Mouse (Mus musculus) embryonic facial prominence, embryonic 12.5 days (tissue): ENCODE data around the gene Trpv4. TPM values are rescaled to one million over a fixed set of nuclear protein-coding genes. Genes with fewer than 3 reads are reported as not detected.

ENCODE experiments used
- ATAC-seq: fragments of 200-750 bp; cut with Nextera tagmentation; 2 replicates; pipeline ENCODE4 v1.8.0; 2017; ENCODE audit not compliant: insufficient number of reproducible peaks, insufficient read depth, low FRiP score, low TSS enrichment
- H3K27ac ChIP-seq: fragments of 300-500 bp; sonication (generic); 2 replicates; pipeline ENCODE4 v1.5.1; 2016; ENCODE audit warnings: mild to moderate bottlenecking
- H3K27me3 ChIP-seq: fragments of 300-500 bp; sonication (generic); 2 replicates; pipeline ENCODE4 v1.6.1; 2016; ENCODE audit warnings: mild to moderate bottlenecking, moderate library complexity
- H3K36me3 ChIP-seq: fragments of 300-500 bp; sonication (generic); 2 replicates; pipeline ENCODE4 v1.6.1; 2016; ENCODE audit warnings: mild to moderate bottlenecking
- H3K4me1 ChIP-seq: fragments of 300-500 bp; sonication (generic); 2 replicates; pipeline ENCODE4 v1.6.1; 2016
- H3K4me2 ChIP-seq: fragments of 300-500 bp; sonication (generic); replicated peaks from 2 replicates; pipeline ENCODE4 v1.6.1; 2016; ENCODE audit warnings: mild to moderate bottlenecking, moderate library complexity
- H3K4me3 ChIP-seq: fragments of 300-500 bp; sonication (generic); 2 replicates; pipeline ENCODE4 v1.5.1; 2016; ENCODE audit warnings: mild to moderate bottlenecking
- H3K9ac ChIP-seq: fragments of 300-500 bp; sonication (generic); 2 replicates; pipeline ENCODE4 v1.6.1; 2016; ENCODE audit warnings: mild to moderate bottlenecking, moderate library complexity
- H3K9me3 ChIP-seq: fragments of 300-500 bp; sonication (generic); 2 replicates; pipeline ENCODE4 v1.6.1; 2016; ENCODE audit warnings: mild to moderate bottlenecking, moderate library complexity
- WGBS: fragments of 180-500 bp; shearing (Covaris S2); methylation state at CpG from one replicate; pipeline ENCODE4 v1.1.7; 2016; 5-methylcytosine and 5-hydroxymethylcytosine counted together
- polyA plus RNA-seq: library from polyadenylated mRNA; unstranded; fragments of >200 nt; fragmentation: Nextera tagmentation; extraction: Ambion mirVana; gene quantifications from 2 replicates; pipeline ENCODE4 v1.2.1, GENCODE M21; 2016

The Trpv4 gene
- polyA plus RNA-seq, 1 experiment from 2014 or later, result 3.2 TPM

DNA sequence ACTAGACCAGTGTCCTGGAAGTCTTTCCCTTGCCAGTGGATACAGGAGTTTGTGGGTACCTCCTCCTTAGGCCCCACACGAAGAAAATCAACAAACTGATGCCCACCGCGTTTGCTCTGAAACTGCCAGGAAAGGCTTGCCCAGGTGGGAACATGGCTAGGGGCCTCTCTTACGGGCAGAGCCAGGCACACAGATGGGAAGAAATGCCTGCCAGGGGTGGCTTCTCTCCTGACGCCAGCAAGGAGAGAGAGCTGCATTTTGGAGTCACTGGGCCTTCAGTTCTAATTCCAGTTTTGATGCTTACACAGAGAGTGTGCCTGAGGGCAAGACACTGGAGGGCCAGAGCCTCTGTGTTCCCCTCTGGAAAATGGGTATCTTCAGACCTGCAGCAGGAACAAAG is 12.3 kb downstream of the Trpv4 start:
- Histone ChIP-seq H3K27me3 (peaks cover 13% of the 10 kb centered on the region), H3K4me1 (peaks cover 35% of the 10 kb centered on the region)
- WGBS, result 83% methylated on average over 5 of the region's 5 CpGs

DNA sequence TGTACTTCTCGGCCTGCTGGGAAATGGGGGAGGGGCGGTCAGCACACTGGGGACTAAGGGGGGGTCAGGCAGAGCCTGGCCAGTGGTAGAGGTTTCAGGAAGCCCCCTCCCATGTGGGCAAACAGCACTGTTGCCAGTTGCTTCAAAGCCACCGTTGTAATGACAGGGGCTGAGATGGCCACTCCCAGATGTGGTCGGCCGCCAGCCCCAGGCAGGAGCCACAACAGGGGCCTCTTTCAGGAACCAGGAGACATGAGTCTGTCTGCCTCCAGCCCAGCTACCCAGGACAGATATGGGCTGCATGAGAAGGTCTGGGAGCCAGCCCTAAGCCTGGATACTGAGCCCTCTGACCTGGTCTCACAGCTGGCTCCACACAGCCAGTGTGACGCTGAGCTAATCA is 13.3 kb downstream of the Trpv4 start:
- Histone ChIP-seq H3K36me3 (no peaks in the 10 kb centered on the region), H3K27me3 (peaks cover 11% of the 10 kb centered on the region; the same call in 1 of the 2 replicates), H3K27ac (no peak overlapping the region), H3K4me1 (peaks cover 25% of the 10 kb centered on the region), H3K9ac (no peak overlapping the region), H3K4me3 (no peak overlapping the region), H3K9me3 (no peaks in the 10 kb centered on the region), H3K4me2 (no peak overlapping the region)
- 20% methylated on average over 6 of the region's 6 CpGs for WGBS
- ATAC-seq, result no peak

More for the DNA sequence above, 12.3 kb downstream of the Trpv4 start:
- H3K9me3 ChIP-seq, result no peaks in the 10 kb centered on the region
- H3K4me2 ChIP-seq, result no peak overlapping the region
- no peak for ATAC-seq
- no peak overlapping the region for H3K4me3 ChIP-seq
- no peak overlapping the region for H3K9ac ChIP-seq
- H3K27ac ChIP-seq, result no peak overlapping the region
- no peaks in the 10 kb centered on the region for H3K36me3 ChIP-seq

DNA sequence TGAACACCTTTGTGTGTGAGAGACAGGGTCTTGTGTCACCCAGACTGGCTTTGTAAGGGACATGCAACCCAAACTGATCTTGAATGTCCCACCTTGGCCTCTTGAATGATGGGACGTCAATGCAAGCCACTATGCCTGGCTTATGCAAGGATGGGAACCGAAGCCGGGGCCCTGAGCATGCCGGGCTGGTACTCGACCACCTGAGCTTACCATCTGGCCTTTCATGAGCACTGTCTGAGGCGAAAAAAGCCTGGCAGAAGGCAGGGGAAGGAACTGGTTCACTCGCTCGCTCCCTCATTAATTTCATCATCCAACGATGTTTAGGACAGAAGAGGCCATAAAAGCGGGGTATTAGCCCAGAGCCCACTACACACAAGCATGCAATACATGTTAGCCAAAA is 17.4 kb downstream of the Trpv4 start:
- 81% methylated on average over 10 of the region's 10 CpGs for WGBS
- Histone ChIP-seq H3K4me3 (no peak overlapping the region), H3K27me3 (peaks cover 18% of the 10 kb centered on the region), H3K4me1 (peaks cover 8% of the 10 kb centered on the region; the same call in 1 of the 2 replicates), H3K27ac (no peak overlapping the region), H3K36me3 (no peaks in the 10 kb centered on the region), H3K9ac (no peak overlapping the region), H3K4me2 (no peak overlapping the region), H3K9me3 (no peaks in the 10 kb centered on the region)
- no peak for ATAC-seq

- Histone ChIP-seq H3K27me3 (peaks cover 18% of the 10 kb centered on the region), H3K9me3 (no peaks in the 10 kb centered on the region), H3K4me2 (peak overlapping the region; percentile 33), H3K36me3 (no peaks in the 10 kb centered on the region), H3K27ac (no peak overlapping the region), H3K4me1 (peaks cover 2% of the 10 kb centered on the region; the same call in 1 of the 2 replicates), H3K9ac (no peak overlapping the region), H3K4me3 (no peak overlapping the region)
- ATAC-seq, result no peak
- WGBS, result 16% methylated on average over 7 of the region's 7 CpGs
These were observed 18.6 kb downstream of the Trpv4 start for GRCm38 (mm10) chr5:114639645-114639957.

DNA sequence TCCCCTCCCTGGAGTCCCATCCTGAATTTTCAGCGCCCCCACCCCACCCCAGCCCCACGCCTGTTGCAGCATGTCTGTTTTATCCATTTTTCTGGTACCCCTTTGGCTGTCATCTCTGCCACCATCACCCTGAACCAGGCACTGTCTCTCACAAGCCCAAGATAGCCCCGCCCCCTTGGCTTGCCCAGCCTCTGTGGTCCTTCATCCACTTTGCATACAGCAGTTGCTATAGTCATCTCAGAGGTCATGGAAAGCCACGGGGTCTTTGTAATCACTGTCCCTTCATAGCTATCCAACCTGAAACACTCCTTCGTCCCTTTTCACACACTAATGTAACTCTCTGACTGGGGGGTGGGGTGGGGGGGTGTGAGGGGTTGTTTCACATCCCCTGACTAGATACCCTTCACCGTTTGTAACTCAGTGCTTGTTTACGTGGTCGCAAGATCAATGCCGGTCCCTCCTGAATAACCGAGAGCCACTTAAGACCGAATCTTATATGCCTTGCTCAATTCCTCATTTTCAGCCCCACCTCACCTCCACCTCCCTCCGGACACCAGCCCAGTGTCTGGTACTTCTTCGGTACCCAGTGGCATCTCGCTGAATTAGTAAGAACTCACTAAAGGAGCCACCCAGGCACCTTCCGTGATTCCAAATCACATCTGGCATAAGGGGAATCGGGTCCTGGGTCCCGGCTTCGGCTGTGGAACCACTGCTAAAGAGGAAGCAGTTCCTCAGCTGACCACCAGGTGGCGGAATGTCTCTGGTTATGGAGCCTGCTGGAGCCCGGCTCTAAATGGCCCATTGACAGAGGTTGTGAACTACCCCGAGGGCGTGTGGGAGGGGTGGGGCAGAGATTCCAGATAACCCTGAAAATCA is 19.2 kb downstream of the Trpv4 start:
- Histone ChIP-seq H3K4me3 (no peak overlapping the region), H3K4me1 (0 out of 2 replicates have a peak, but pooled peaks cover 2% of the 10 kb centered on the region), H3K9me3 (no peaks in the 10 kb centered on the region), H3K9ac (no peak overlapping the region), H3K27me3 (peaks cover 18% of the 10 kb centered on the region), H3K36me3 (no peaks in the 10 kb centered on the region), H3K4me2 (peak overlapping the region; percentile 33), H3K27ac (no peak overlapping the region)
- 0 out of 2 replicates have a peak, but pooled peaks have one; percentile 61 for ATAC-seq
- 15% methylated on average over 22 of the region's 22 CpGs for WGBS

DNA sequence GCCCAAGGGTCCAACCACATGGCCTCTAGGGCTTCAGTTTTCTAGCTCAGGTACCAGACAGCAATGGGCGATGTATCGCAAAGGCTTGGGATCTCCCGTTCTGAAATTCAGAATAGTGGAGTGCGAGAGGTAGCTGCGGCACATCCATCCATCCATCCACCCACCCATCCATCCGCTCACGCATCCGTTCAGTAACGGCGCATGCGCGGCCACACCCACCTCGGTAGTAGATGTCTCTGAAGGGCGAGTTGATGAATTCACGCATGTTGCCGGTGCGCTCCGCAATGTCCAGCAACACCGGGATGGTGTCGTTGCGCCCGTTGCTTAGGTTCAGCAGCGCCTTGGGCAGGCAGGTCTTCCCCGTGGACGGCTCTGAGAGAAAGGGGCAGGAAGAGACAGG is 22.1 kb downstream of the Trpv4 start:
- Histone ChIP-seq H3K4me2 (no peak overlapping the region), H3K9me3 (no peaks in the 10 kb centered on the region), H3K27me3 (peaks cover 16% of the 10 kb centered on the region), H3K4me1 (0 out of 2 replicates have a peak, but pooled peaks cover 2% of the 10 kb centered on the region), H3K9ac (no peak overlapping the region), H3K36me3 (no peaks in the 10 kb centered on the region), H3K4me3 (no peak overlapping the region), H3K27ac (no peak overlapping the region)
- no peak for ATAC-seq
- WGBS, result 83% methylated on average over 25 of the region's 25 CpGs

DNA sequence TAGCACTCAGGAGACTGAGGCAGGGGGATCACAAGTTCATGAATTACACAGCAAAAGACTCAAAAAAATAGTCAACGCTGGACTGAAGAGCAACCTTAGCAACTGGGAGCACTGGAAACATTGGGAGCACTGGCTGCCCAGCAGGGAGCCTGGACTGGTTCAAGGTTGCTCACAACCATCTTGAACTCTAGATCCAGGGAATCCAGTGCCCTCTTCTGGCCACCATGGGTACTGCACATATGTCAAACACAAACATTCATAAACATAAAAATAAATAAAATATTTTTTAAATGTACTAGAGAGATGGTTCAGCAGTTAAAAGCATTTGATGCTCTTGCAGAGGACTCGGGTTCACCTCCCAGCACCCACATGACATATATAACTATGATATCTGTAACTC is 26.9 kb downstream of the Trpv4 start:
- H3K9me3 ChIP-seq, result no peaks in the 10 kb centered on the region
- no peak overlapping the region for H3K4me3 ChIP-seq
- H3K4me1 ChIP-seq, result no peaks in the 10 kb centered on the region
- H3K9ac ChIP-seq, result no peak overlapping the region
- no peaks in the 10 kb centered on the region for H3K36me3 ChIP-seq
- WGBS, result 49% methylated on average over 2 of the region's 2 CpGs
- no peak overlapping the region for H3K4me2 ChIP-seq
- no peaks in the 10 kb centered on the region for H3K27me3 ChIP-seq
- H3K27ac ChIP-seq, result no peak overlapping the region
- ATAC-seq, result no peak

- ATAC-seq, result no peak
- Histone ChIP-seq H3K27ac (no peak overlapping the region), H3K36me3 (no peaks in the 10 kb centered on the region), H3K4me1 (no peaks in the 10 kb centered on the region), H3K9me3 (no peaks in the 10 kb centered on the region), H3K4me2 (no peak overlapping the region), H3K9ac (no peak overlapping the region), H3K27me3 (no peaks in the 10 kb centered on the region), H3K4me3 (no peak overlapping the region)
- WGBS, result 15% methylated on average over 3 of the region's 3 CpGs
These were observed 32.6 kb downstream of the Trpv4 start for GRCm38 (mm10) chr5:114625590-114625989.

DNA sequence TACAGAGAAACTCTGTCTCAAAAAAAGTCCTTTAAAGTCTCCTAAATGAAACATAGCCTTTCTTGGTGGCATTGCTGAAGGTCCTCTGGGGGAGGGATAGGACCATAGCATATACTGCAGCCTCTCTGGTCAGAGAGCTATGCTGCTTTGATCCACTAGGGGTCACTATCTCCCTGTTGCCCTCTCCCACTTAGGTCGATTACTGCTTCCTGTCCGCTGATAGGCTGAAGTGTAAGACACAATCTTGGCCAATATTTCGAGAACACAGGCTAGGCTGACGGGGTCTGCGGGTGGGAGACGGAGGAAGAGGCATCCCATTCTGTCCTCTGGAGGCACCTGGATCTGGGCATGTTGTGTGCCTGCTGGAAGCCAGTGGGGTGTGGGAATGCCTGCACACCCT is 37.9 kb downstream of the Trpv4 start:
- Histone ChIP-seq H3K9ac (no peak overlapping the region), H3K4me1 (no peaks in the 10 kb centered on the region), H3K36me3 (no peaks in the 10 kb centered on the region), H3K27me3 (no peaks in the 10 kb centered on the region), H3K4me2 (no peak overlapping the region), H3K4me3 (no peak overlapping the region), H3K9me3 (no peaks in the 10 kb centered on the region), H3K27ac (no peak overlapping the region)
- 40% methylated on average over 6 of the region's 6 CpGs for WGBS
- ATAC-seq, result no peak

DNA sequence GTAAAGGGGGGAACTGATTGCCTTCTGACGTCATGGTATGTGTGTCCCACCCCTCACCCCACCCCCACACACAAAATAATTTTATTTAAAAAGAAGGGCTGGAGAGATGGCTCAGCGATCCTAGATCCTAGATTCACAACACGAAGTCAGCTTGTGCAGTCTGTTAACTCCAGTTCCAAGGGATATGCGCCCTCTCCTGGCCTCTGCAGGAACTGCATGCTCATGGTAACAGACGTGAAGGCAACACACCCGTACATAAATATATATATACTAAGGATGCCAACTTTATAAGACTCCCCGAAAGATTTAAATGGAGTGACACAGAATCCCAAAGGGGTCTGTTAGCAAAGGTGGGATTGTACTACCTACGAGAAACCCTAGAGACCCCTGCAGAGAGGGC is 39.4 kb downstream of the Trpv4 start:
- no peak for ATAC-seq
- H3K36me3 ChIP-seq, result no peaks in the 10 kb centered on the region
- no peak overlapping the region for H3K4me3 ChIP-seq
- no peaks in the 10 kb centered on the region for H3K9me3 ChIP-seq
- 29% methylated on average over 8 of the region's 8 CpGs for WGBS
- no peak overlapping the region for H3K27ac ChIP-seq
- no peaks in the 10 kb centered on the region for H3K4me1 ChIP-seq
- no peak overlapping the region for H3K9ac ChIP-seq
- no peaks in the 10 kb centered on the region for H3K27me3 ChIP-seq
- no peak overlapping the region for H3K4me2 ChIP-seq

DNA sequence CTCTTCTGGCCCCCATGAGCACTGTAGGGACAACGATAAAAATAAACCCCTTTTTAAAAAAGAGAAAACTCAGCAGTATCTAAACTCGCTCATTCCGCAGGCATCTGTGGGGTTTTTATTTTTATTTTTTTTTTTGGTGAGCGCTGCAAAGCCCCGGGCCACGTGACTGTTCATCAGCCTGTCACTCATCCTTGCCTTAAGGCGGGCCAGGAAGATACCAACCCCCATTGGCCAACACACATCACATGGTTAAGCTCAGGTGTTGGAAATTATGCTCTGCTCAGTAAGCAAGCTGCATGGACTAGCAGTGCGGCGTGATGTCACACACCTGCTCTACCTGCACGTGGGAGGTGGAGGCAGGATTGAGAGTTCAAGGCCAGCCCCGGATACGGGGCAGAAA is 40.4 kb downstream of the Trpv4 start:
- H3K4me3 ChIP-seq, result no peak overlapping the region
- H3K27ac ChIP-seq, result no peak overlapping the region
- H3K9ac ChIP-seq, result no peak overlapping the region
- ATAC-seq, result no peak
- H3K4me2 ChIP-seq, result no peak overlapping the region
- H3K9me3 ChIP-seq, result no peaks in the 10 kb centered on the region
- no peaks in the 10 kb centered on the region for H3K36me3 ChIP-seq
- peaks cover 4% of the 10 kb centered on the region; the same call in 1 of the 2 replicates for H3K4me1 ChIP-seq
- 79% methylated on average over 12 of the region's 12 CpGs for WGBS
- no peaks in the 10 kb centered on the region for H3K27me3 ChIP-seq

DNA sequence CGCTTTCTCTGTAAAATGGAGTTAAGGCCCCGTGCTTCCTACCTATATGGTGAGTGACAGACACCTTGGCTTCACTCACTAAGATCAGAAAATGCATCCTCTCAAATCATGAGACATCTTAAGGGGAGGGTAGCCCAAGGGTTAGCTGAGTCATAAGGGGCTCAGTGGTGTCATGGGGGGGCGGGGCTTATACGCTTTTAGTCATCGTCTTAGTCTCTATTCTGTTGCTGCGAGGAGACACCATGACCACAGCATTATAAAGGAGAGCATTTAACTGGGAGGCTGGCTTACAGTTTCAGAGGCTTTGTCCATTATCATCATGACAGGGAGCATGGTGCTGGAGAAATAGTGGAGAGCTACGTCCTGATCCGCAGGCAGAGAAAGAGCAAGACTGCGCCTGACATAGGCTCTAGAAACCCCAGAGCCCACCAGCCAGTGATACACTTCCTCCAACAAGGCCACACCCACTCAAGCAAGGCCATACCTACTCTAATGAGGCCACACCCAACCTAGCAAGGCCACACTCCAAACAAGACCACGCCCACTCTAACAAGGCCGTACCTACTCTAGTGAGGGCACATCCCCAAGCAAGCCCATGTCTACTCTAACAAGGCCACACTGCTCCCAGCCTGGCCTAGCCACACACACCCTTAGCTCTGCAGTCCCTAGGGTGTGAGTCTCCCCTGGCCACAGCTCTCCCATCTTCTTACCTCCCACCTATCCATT is 41.7 kb downstream of the Trpv4 start:
- Histone ChIP-seq H3K9me3 (no peaks in the 10 kb centered on the region), H3K4me2 (no peak overlapping the region), H3K4me1 (peaks cover 7% of the 10 kb centered on the region; the same call in 1 of the 2 replicates), H3K27me3 (no peaks in the 10 kb centered on the region), H3K4me3 (no peak overlapping the region), H3K27ac (no peak overlapping the region), H3K9ac (no peak overlapping the region), H3K36me3 (0 out of 2 replicates have a peak, but pooled peaks cover 5% of the 10 kb centered on the region)
- 86% methylated on average over 11 of the region's 11 CpGs for WGBS
- ATAC-seq, result no peak
